Mouse (Mus musculus) kidney, adult 2 months (tissue): ENCODE data around the gene Tk2. TPM values are rescaled to one million over a fixed set of nuclear protein-coding genes. Genes with fewer than 3 reads are reported as not detected.
A peak's percentile ranks its signal among the peaks of the same experiment; 100 is the strongest.

Experiments
- DNase-seq: peaks from one replicate; pipeline ENCODE4 v3.0.0; 2021
- H3K27ac ChIP-seq: fragments of 200-500 bp; 2 replicates; pipeline ENCODE4 v1.5.1; 2012; ENCODE audit warnings: low read depth, low read length, control low read depth, inconsistent platforms; ENCODE audit not compliant: insufficient read depth
- H3K27me3 ChIP-seq: fragments of 200-500 bp; replicated peaks from 2 replicates; pipeline ENCODE4 v1.6.1; 2012; ENCODE audit warnings: mild to moderate bottlenecking, moderate library complexity, low read length, inconsistent platforms; ENCODE audit not compliant: control insufficient read depth, insufficient read depth
- H3K36me3 ChIP-seq: fragments of 200-500 bp; 2 replicates; pipeline ENCODE4 v1.6.1; 2012; ENCODE audit warnings: mild to moderate bottlenecking, moderate library complexity, low read length, inconsistent platforms; ENCODE audit not compliant: control insufficient read depth, insufficient read depth
- H3K4me1 ChIP-seq: fragments of 200-500 bp; 2 replicates; pipeline ENCODE4 v1.6.1; 2011; ENCODE audit warnings: low read length; ENCODE audit not compliant: control insufficient read depth, insufficient read depth
- H3K4me3 ChIP-seq: fragments of 200-500 bp; 2 replicates; pipeline ENCODE4 v1.5.1; 2011; ENCODE audit warnings: mild to moderate bottlenecking, low read depth, low read length, control low read depth; ENCODE audit not compliant: insufficient read depth
- CTCF ChIP-seq: fragments of 200-500 bp; conservative IDR thresholded peaks from 2 replicates; pipeline ENCODE4 v1.5.1; 2011; ENCODE audit warnings: low read depth, mild to moderate bottlenecking, control low read depth, low read length, moderate library complexity, mixed read lengths; ENCODE audit not compliant: insufficient read depth, insufficient read length
- POLR2A ChIP-seq: fragments of 200-500 bp; IDR thresholded peaks from one replicate; pipeline ENCODE4 v1.6.1; 2011; ENCODE audit warnings: low read depth, low read length, control low read depth
- WGBS: fragments of 180-500 bp; shearing (Covaris S2); methylation state at CpG from one replicate; pipeline ENCODE4 v1.1.7; 2018; 5-methylcytosine and 5-hydroxymethylcytosine counted together
- polyA plus RNA-seq: library from polyadenylated mRNA; depleted of rRNA; stranded (reverse); fragments of >200 nt; gene quantifications from 2 replicates; pipeline ENCODE4 v1.2.3, GENCODE M21; 2012

Gene Tk2
- polyA plus RNA-seq, 1 experiment: 20.6 TPM

- no peak for TF ChIP-seq CTCF
- no peak for TF ChIP-seq POLR2A
- no peaks in the 10 kb centered on the region for H3K36me3 ChIP-seq
- 0% methylated on average over 7 of the region's 7 CpGs for WGBS
- peak overlapping the region; percentile 34 for H3K4me3 ChIP-seq
- no peaks in the 10 kb centered on the region; the same call in 1 of the 2 replicates for H3K4me1 ChIP-seq
- H3K27me3 ChIP-seq: no peaks in the 10 kb centered on the region
- no peak overlapping the region for H3K27ac ChIP-seq
- DNase-seq: peak; percentile 35
Measured at GRCm38 (mm10) chr8:104251461-104251860, 3.1 kb upstream of the Tk2 start.

DNA sequence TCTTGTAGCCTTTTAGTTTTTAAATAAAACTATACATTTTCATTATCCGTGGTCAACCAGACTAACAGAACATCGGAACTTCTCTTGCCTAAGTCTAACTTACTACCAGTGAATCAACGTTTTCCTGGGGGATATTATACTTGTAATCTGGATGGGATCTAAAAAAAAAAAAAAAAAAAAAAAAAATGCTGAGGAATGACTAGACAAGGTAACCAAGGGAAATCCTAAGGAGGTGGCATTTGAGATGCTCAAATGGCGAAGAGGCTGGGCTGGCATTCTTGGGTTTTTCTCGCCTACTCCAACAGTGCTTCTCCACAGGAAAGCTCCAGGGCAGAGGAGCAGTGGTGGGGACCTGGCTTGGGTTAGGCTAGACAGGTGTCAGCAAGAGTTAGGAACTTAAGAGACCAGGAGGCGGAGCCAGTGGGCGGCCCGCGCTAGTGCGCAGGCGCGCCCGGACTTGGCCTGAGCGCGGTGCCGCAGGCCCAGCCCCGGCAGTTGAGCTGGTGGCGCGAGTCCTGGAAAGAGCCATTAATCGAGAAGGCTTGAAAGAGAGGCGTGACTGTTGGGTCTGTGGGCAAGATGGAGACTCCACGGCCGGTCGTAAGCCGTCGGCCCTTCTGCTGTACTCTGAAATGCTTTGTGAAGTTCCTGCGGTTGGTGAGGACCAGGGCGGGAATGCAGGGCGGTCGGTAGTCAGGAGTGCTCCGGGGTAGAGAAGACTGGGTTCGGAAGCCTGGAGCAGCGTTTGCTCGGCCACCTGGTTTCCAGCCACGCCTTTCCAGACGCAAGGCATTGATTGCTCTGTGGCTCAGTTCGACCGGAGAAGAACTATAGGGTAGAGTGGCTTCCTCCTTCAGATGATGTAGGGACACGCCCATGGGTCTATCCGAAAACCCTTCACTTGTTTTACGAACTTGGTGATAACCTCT lies 2.3 kb upstream of the Tk2 start, which contains the start of gene Cklf:
TSS of gene Cklf (plus strand) at position 423 of the 929 bp plus-strand sequence.
- Histone ChIP-seq H3K36me3 (no peaks in the 10 kb centered on the region), H3K27ac (no peak within 1 kb of the TSS), H3K4me1 (no peaks in the 10 kb centered on the region; the same call in 1 of the 2 replicates), H3K27me3 (no peaks in the 10 kb centered on the region), H3K4me3 (peak within 1 kb of the TSS; percentile 77)
- TF ChIP-seq CTCF (0 out of 2 replicates have a peak, but pooled peaks have one; percentile 25), POLR2A (peak; percentile 42)
- peak; percentile 93 for DNase-seq
- WGBS: 4% methylated on average over 41 of the region's 41 CpGs

DNA sequence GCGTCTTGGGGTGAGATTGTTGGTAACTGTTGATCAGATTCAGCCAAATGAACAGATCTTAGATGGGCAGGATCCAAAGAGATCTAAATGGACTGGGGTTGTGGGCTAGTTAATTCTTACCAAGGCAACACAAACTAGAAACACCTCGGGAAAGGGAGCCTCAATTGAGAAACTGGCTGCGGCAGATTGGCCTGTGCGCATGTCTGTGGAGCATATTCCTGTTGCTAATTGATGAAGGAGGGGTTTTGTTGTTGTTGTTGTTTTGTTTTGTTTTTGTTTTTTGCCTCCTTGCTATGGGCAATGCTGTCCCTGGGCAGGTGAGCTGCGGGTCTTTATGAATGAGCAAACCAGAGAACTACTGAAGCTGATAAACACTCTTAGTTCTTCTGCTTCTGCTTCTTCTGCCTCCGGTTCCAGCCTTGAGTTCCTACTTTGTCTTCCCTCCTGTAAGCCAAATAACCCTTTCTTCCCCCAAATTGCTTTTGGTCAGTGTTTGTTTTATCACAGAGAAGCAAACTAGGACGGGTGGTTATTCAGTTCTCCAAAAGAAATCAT lies 1.2 kb upstream of the Tk2 start:
- Histone ChIP-seq H3K27ac (no peak overlapping the region), H3K4me1 (no peaks in the 10 kb centered on the region; the same call in 1 of the 2 replicates), H3K27me3 (no peaks in the 10 kb centered on the region), H3K36me3 (no peaks in the 10 kb centered on the region), H3K4me3 (no peak overlapping the region)
- DNase-seq: no peak
- WGBS: 83% methylated on average over 7 of the region's 7 CpGs
- TF ChIP-seq POLR2A (no peak), CTCF (no peak)

GRCm38 (mm10) chr8:104247908-104248275 lies 466 bp downstream of the Tk2 start:
- Histone ChIP-seq H3K4me1 (no peaks in the 10 kb centered on the region; the same call in 1 of the 2 replicates), H3K27ac (peak overlapping the region; percentile 4), H3K4me3 (peak overlapping the region; percentile 79), H3K36me3 (no peaks in the 10 kb centered on the region), H3K27me3 (no peaks in the 10 kb centered on the region)
- DNase-seq: peak; percentile 17
- WGBS: 3% methylated on average over 11 of the region's 11 CpGs
- TF ChIP-seq POLR2A (no peak), CTCF (no peak)

DNA sequence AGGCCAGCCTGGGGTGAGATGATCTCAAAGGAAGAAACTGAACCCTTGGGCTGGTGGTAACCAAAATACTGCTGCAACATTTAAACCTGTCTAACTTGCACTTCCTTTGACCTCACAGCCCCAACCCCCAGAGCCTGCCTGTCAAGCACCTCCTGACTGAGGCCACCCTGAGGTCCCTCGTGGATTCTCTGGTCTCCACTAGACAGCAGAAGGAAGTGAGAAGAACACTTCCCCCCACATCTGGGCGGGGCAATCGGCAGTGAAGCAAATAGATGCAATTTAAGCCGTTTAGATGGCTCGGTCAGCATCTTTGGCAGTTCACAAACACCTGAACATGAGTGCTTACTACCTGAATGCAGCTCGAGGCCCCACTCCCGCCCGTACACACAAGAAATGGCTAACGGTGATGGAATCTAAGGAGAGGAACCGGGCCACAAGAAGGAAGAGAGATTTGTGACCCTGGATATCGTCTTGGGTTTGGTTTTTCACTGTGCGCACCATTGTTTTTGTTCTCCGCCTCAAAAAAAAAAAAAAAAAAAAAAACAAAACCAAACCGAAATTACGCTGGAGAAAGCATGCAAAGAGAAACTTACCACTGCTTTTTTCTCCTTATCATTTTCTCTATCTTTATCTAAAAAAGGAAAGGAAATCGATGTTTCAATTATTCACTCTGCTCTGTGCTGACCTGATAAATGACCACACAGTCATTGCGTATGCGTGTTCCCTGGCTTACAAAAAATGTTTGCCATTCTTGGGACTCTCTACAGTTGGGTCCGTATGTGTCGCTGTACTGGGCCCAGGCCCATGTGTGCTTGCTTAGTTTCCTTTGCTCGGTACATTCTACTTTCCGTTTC lies 1.1 kb downstream of the Tk2 start:
- TF ChIP-seq POLR2A (no peak), CTCF (no peak)
- H3K27me3 ChIP-seq: no peaks in the 10 kb centered on the region
- peak; percentile 52 for DNase-seq

GRCm38 (mm10) chr8:104246621-104247020 lies 1.7 kb downstream of the Tk2 start:
- WGBS: 78% methylated on average over 4 of the region's 4 CpGs
- H3K36me3 ChIP-seq: no peaks in the 10 kb centered on the region
- no peak overlapping the region for H3K27ac ChIP-seq
- H3K4me1 ChIP-seq: no peaks in the 10 kb centered on the region; the same call in 1 of the 2 replicates
- H3K4me3 ChIP-seq: no peak overlapping the region
- TF ChIP-seq CTCF (no peak), POLR2A (no peak)
- DNase-seq: no peak
- H3K27me3 ChIP-seq: no peaks in the 10 kb centered on the region

More for the DNA sequence above, 1.1 kb downstream of the Tk2 start:
- Histone ChIP-seq H3K27ac (peak overlapping the region; percentile 4; the same call in 1 of the 2 replicates), H3K4me3 (peak overlapping the region; percentile 79), H3K36me3 (no peaks in the 10 kb centered on the region), H3K4me1 (no peaks in the 10 kb centered on the region; the same call in 1 of the 2 replicates)
- WGBS: 46% methylated on average over 22 of the region's 22 CpGs
